Mouse (Mus musculus) cerebellum, adult 9-10 months (tissue): ENCODE data around the gene Calca.
"Not testable (repeated sequence)": the region's sequence is repeated elsewhere in the genome, so short reads cannot be mapped to it uniquely, and the experiment has no call there.

Source experiments
- DNase-seq: peaks from one replicate; pipeline ENCODE4 v3.0.0; 2022

Gene Calca

DNA sequence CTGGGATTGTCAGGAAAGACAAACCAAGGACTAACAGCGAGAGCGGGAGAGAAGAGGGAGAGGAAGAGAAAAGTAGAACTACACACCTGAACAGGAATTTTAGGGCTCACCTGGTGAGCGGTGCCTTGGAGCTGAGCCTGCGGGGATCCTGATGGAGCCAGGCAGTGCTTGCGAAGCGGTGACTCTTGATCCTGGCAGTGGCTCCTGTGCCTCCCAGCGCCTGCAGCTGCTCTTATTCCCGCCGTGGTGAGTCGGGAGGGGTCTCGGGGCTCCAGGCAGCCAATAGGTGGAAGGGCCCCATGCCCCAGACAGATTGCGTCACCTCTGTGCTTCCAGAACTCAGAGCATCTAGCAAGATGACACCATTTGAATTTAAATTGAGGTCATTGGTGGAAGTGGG lies at the start of gene Calca:
Calca (minus strand) TSS at position 256 of the 400 bp plus-strand sequence.
- DNase-seq, result peak; percentile 22

DNA sequence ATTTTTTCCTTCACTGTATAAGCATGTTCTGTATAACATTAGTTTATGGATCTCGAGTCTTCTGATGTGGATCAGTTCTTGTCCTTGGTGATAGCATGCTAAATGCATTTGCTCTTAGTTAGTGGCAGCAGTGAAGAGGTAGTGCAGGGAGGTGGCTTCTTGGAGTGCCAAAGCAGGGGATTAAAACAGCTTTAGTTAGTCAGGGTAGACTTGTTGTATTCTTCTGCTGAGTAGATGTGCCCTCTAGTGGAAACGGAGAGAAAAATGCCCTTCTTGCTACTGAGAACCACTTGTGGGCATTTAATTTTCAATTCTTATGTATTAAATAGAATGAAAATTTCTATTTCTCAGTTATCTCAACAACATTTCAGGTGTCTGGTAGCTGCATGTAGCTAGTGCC lies 36.5 kb upstream of the Calca start:
- DNase-seq, result peak; percentile 13

DNA sequence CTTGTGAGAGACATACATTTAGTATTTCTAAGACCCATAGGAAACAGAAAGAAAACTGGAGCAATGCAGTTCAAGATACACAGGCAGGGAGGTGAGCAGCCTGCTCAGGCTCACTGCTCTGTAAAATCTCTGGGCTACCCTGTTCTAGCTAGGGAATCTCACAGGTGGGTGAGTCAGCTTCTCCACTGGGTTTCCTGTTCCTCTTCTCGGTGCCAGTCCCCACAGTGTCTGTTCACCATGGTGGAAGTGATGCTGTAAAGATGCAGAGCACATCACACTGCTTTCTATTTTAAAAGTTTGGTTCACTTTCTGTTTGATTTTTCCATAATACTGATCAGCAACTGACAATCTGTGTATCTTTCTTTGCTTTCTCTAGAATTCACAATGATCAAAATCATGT lies 35.2 kb upstream of the Calca start:
- no peak for DNase-seq

DNA sequence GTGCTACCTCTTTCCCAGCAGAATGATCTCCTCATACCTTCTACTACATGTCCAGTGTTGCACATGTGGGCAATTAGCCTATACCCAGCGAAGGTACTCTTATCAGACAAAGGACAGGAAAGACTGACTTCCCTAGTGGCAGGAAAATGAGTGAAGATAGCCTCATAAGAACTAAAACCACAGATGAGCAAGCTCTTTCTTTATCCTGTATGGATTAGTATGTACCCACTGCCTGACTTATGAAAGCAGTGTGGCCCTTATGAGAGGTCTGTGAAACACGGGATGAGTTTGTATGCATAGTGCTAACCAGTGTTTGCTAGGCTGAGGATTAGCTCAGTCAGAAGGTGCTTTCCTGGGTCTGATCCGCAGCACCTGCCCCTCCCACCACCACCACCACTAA lies 13.6 kb upstream of the Calca start:
- DNase-seq, result no peak

DNA sequence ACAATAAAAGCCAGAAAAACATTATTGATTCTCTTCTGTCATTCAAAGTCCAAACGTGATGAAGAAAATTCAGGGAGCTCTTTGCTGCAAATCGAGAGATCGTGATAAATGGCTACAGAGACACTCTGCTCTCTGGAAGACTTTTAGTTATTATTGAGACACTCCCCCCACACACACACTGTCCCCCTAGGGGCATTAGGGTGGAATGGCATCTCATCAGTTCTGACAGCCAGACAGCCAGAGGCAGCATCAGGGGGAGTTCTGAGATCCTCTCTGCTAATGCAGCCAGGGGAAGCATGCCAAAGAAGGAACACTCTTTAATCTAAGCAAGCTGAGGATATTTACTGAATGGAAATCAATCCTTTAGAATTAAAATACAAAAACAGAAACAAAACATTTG lies 12.6 kb upstream of the Calca start:
- DNase-seq, result no peak

DNA sequence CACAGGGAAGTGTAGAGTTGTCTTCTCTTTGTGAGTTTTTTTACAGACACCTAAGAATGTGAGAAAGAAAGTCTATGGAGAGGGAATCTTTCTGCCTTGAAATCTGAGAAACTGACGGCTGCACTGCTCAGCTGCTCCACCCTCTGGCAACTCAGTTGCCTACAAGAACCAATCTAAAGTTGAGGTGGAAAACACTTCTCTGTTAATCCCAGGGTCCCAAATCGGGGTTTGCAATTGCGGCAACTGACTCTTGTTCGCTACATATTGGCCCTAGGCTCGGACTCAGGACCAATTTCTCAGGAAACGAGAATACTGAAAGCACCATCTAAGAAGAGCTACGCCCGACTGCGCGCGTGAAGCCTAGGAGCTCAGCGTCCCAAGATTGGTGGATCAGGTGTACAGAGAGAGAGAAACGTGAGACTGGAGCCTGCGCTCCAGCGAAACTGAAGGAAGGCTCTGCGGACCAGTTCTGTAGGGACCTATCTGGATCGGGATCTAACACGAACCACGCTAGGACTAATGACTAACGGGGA lies 522 bp downstream of the Calca start:
- peak; percentile 42 for DNase-seq

DNA sequence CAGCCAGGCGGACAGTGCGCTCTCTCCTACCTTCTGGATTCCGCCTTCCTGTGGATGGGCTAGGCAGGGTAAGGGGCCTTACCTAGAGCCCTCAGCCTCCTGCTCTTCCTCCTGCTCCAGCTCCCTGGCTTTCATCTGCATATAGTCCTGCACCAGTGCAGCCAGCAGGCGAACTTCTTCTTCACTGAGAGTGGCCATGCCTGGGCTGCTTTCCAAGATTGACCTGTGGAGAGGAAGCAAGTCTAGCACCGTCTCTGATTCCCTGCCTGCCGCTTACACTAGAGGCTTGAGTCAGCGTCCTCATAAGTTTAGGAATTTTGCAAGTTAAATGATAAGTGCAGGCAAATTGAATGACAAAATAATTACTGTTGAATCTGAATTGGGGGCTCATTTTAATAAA lies 1.8 kb downstream of the Calca start:
- DNase-seq, result no peak

DNA sequence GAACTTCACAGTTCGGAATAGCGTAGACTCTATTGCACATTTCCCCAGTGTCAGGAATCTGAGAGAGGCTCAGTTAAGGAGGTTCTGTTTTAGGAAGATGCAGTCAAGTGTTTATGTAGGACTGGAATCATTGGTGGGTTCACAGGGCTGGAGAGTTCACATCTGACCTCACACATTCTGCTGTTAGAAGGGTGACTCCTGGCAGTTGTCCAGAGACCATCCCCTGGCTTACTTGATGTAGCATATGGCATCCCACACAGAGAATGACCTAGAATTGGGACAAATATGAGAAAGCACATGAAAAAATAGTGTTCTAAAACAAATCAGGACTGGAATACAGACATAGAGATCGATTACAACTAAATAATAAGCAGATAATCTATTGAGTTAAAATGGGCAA lies 10.2 kb downstream of the Calca start:
- DNase-seq, result no peak

DNA sequence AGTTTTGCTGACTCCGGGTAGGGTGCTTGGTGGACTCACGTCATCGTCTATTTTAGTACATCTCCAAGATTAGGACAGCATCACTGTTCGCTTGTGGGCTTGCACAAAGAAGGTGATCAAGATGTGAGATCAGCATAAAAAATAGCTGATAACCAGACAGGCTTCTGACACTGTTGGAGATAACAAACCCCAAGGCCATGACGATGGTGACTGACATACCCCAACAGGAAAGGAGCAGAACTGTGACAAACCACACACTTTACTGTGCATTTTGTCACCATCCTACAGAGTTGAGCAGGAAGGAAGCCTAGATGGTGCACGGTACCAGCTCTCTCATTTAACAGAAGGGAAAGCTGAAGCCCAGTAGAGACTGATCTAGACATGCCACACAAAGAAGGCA lies 19.4 kb downstream of the Calca start:
- DNase-seq, result no peak

DNA sequence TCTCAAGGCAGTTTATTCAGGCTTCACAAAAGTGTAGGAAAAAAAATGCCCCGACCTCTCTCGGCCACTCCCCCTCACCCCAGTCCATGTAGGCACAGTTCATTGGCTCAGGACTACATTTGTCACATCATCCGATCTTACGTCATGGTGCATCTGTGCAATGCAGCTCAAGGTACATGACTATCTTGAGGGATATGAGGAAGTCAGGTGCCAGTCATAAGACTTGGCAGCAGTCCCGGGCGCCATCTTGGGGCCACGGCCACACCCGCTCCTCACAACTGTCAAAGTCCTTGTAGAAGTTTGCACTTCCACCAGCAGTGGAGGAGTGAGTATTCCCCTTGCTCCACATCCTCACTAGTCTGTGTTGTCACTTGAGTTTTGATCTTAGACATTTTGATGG lies 41.8 kb downstream of the Calca start:
- not testable (repeated sequence) for DNase-seq

DNA sequence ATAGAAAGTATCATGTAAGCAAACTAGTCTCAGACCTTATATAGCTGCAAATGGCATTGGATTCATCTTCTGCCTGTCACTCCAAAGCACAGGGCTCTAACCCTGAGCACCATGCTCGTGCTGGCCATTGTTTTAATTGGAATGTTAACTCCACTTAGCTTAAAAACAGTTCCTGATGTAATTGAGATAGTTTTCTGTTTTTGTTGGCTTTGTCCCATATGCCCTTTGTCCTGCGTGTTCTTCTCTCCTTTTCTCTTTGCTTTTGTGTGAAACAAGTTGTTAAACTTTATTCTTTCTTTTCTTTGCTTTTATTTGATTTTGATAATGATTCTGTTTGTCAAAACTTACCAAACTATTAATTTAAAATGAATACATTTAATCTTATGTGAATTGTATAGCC lies 53.7 kb downstream of the Calca start:
- no peak for DNase-seq
